Mouse (Mus musculus) urinary bladder, postnatal 10 days (tissue): Measurements from ENCODE around the gene Bcl6b.

ENCODE experiments used
- DNase-seq: peaks from one replicate; pipeline ENCODE4 v3.0.0; 2022; ENCODE audit warnings: low spot score

Bcl6b gene

GRCm38 (mm10) chr11:70233016-70233415 lies 3.4 kb upstream of the Bcl6b start:
- DNase-seq, result no peak

- no peak for DNase-seq
Measured at GRCm38 (mm10) chr11:70232546-70232945, 2.9 kb upstream of the Bcl6b start.

- DNase-seq, result no peak
Measured at GRCm38 (mm10) chr11:70230239-70230727, 685 bp upstream of the Bcl6b start.

- no peak for DNase-seq
Measured at GRCm38 (mm10) chr11:70228828-70229227, 770 bp downstream of the Bcl6b start.

- DNase-seq, result no peak
Measured at GRCm38 (mm10) chr11:70227661-70228245, 1.8 kb downstream of the Bcl6b start.

- DNase-seq, result no peak
Measured at GRCm38 (mm10) chr11:70227126-70227525, 2.5 kb downstream of the Bcl6b start.

- DNase-seq, result no peak
Measured at GRCm38 (mm10) chr11:70226602-70226890, 3.1 kb downstream of the Bcl6b start.

GRCm38 (mm10) chr11:70225798-70226601 lies 3.6 kb downstream of the Bcl6b start:
- no peak for DNase-seq

- no peak for DNase-seq
Measured at GRCm38 (mm10) chr11:70223724-70224123, 5.9 kb downstream of the Bcl6b start.

GRCm38 (mm10) chr11:70221603-70222500 lies 7.7 kb downstream of the Bcl6b start:
- no peak for DNase-seq

GRCm38 (mm10) chr11:70220731-70221602 lies 8.6 kb downstream of the Bcl6b start, which contains the start of gene Slc16a13:
Gene Slc16a13 (minus strand): TSS chr11:70221064.
- peak; percentile 72 for DNase-seq

- DNase-seq, result no peak
Measured at GRCm38 (mm10) chr11:70220323-70220722, 9.3 kb downstream of the Bcl6b start.

GRCm38 (mm10) chr11:70219873-70220272 lies 9.7 kb downstream of the Bcl6b start:
- DNase-seq, result no peak

GRCm38 (mm10) chr11:70218741-70219470 lies 10.7 kb downstream of the Bcl6b start:
- DNase-seq, result no peak

- no peak for DNase-seq
Measured at GRCm38 (mm10) chr11:70218039-70218438, 11.6 kb downstream of the Bcl6b start.

GRCm38 (mm10) chr11:70216103-70216502 lies 13.5 kb downstream of the Bcl6b start:
- DNase-seq, result no peak

- no peak for DNase-seq
Measured at GRCm38 (mm10) chr11:70215301-70215700, 14.3 kb downstream of the Bcl6b start.

GRCm38 (mm10) chr11:70214856-70215209 lies 14.8 kb downstream of the Bcl6b start:
- no peak for DNase-seq

- no peak for DNase-seq
Measured at GRCm38 (mm10) chr11:70214191-70214855, 15.3 kb downstream of the Bcl6b start.

GRCm38 (mm10) chr11:70213736-70214135 lies 15.9 kb downstream of the Bcl6b start:
- DNase-seq, result no peak
